Mouse (Mus musculus) cerebellum, postnatal 36 days (tissue): Measurements from ENCODE around the gene Gltpd2.
A peak's percentile ranks its signal among the peaks of the same experiment; 100 is the strongest.
"Not testable (repeated sequence)": the region's sequence is repeated elsewhere in the genome, so short reads cannot be mapped to it uniquely, and the experiment has no call there.

Experiments used
- DNase-seq, 2 experiments: peaks; one replicate each; pipeline ENCODE4 v3.0.0; 2021 to 2022; ENCODE audit warnings: mixed read lengths in 2 of 2

The Gltpd2 gene

GRCm38 (mm10) chr11:70518923-70519322 lies at the start of gene Gltpd2:
Gene Gltpd2, plus strand, starts transcription at chr11:70519196.
- DNase-seq, result no peak

GRCm38 (mm10) chr11:70469764-70470163 lies 49.2 kb upstream of the Gltpd2 start:
- no peak for DNase-seq

GRCm38 (mm10) chr11:70472716-70473115 lies 46.3 kb upstream of the Gltpd2 start:
- no peak for DNase-seq

GRCm38 (mm10) chr11:70473291-70473690 lies 45.7 kb upstream of the Gltpd2 start:
- not testable (repeated sequence) for DNase-seq

- DNase-seq, result no peak
These were observed 44.0 kb upstream of the Gltpd2 start for GRCm38 (mm10) chr11:70474872-70475534.

GRCm38 (mm10) chr11:70485498-70485897 lies 33.5 kb upstream of the Gltpd2 start:
- no peak for DNase-seq

- DNase-seq, result no peak
These were observed 31.2 kb upstream of the Gltpd2 start for GRCm38 (mm10) chr11:70487816-70488215.

- no peak for DNase-seq
These were observed 29.9 kb upstream of the Gltpd2 start for GRCm38 (mm10) chr11:70489138-70489537.

GRCm38 (mm10) chr11:70489684-70490083 lies 29.3 kb upstream of the Gltpd2 start:
- no peak for DNase-seq

GRCm38 (mm10) chr11:70499566-70500475 lies 19.2 kb upstream of the Gltpd2 start:
- peak in 1 of 2 experiments; percentile 11 for DNase-seq

GRCm38 (mm10) chr11:70500476-70500812 lies 18.6 kb upstream of the Gltpd2 start:
- DNase-seq, result no peak

GRCm38 (mm10) chr11:70502018-70502417 lies 17.0 kb upstream of the Gltpd2 start:
- DNase-seq, result no peak

GRCm38 (mm10) chr11:70504970-70505369 lies 14.0 kb upstream of the Gltpd2 start, which contains the start of gene Tm4sf5:
Gene Tm4sf5, plus strand, starts transcription at chr11:70505244.
- DNase-seq, result no peak

- peak; percentile 23 to 34 for DNase-seq
These were observed 12.6 kb upstream of the Gltpd2 start for GRCm38 (mm10) chr11:70506385-70506784.

GRCm38 (mm10) chr11:70506962-70507515 lies 12.0 kb upstream of the Gltpd2 start:
- no peak for DNase-seq

GRCm38 (mm10) chr11:70509753-70510564 lies 9.0 kb upstream of the Gltpd2 start:
- DNase-seq, result peak; percentile 52 to 59

GRCm38 (mm10) chr11:70511242-70511641 lies 7.8 kb upstream of the Gltpd2 start:
- DNase-seq, result no peak

GRCm38 (mm10) chr11:70511825-70512224 lies 7.2 kb upstream of the Gltpd2 start:
- no peak for DNase-seq

- no peak for DNase-seq
These were observed 6.2 kb upstream of the Gltpd2 start for GRCm38 (mm10) chr11:70512709-70513342.

- DNase-seq, result no peak
These were observed 5.5 kb upstream of the Gltpd2 start for GRCm38 (mm10) chr11:70513520-70513919.

- DNase-seq, result no peak
These were observed 4.7 kb upstream of the Gltpd2 start, which contains the start of gene Vmo1 for GRCm38 (mm10) chr11:70514288-70514687. Gene Vmo1, minus strand, starts transcription at chr11:70514616.

GRCm38 (mm10) chr11:70516352-70516751 lies 2.6 kb upstream of the Gltpd2 start:
- DNase-seq, result peak in 1 of 2 experiments; percentile 16
